Mouse (Mus musculus) layer of hippocampus, adult 11-12 months (tissue): ENCODE results near the gene Csmd2.

ENCODE experiments used
- DNase-seq: peaks from one replicate; pipeline ENCODE4 v3.0.0; 2022; ENCODE audit warnings: low spot score

Csmd2 gene

DNA sequence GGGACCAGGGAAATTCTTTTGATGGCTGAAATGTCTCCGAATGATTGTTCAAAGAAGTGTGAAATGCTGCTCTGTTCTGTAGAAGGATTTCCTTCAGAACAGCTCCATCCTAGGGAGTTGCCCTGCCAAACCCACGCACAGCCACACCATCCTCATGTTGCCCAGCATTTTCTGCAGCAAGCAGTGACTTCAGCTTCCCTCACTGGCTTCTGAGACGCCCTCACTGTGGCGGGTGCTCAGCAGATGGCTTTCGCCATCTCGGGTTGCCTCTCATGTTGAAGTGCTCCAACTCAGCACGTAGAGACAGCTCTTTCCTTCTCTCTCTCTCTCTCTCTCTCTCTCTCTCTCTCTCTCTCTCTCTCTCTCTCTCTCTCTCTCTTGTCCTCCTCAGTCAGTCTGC, 353.7 kb downstream of the Csmd2 start:
- no peak for DNase-seq

GRCm38 (mm10) chr4:128342208-128342607, 354.6 kb downstream of the Csmd2 start:
- DNase-seq = no peak

- DNase-seq = peak; percentile 35
These were observed 371.1 kb downstream of the Csmd2 start for GRCm38 (mm10) chr4:128358751-128359150.

DNA sequence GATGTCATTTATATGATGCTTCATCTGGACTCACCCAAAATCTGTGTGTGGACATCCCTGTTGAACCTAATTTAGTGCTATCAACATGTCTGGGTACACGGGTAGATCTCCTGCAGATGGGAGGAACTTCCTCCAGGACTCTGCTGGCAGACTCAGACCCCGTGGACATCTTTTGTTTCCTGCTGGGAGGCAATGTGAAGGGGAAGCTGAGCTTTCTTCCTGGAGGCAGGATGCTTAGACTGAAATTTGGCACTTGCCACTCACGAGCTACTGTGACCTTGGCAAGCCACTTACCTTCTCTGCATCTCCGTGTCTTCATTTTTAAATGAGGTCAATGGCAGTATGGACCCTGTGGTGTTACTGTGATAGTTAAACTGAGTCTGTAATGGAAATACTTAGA, 378.2 kb downstream of the Csmd2 start:
- no peak for DNase-seq

GRCm38 (mm10) chr4:128368088-128368487, 380.4 kb downstream of the Csmd2 start:
- DNase-seq = no peak

DNA sequence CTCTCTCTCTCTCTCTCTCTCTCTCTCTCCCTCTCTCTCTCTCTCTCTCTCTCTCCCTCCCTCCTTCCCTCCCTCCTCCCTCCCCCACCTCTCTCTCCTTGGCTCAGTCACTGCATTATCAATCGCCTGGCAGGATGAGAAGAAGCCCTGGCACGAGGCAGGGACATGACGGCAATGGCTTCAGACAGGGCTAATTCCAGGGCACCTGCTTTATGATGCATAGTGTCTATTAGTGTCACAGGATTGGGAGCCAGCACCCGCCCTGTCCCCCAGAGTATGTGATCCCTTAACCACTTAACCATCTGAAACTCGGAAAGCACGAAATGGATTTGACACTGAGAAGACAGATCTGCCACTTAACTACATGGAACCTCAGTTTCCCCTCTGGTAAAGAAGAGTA, 384.1 kb downstream of the Csmd2 start:
- DNase-seq = no peak

DNA sequence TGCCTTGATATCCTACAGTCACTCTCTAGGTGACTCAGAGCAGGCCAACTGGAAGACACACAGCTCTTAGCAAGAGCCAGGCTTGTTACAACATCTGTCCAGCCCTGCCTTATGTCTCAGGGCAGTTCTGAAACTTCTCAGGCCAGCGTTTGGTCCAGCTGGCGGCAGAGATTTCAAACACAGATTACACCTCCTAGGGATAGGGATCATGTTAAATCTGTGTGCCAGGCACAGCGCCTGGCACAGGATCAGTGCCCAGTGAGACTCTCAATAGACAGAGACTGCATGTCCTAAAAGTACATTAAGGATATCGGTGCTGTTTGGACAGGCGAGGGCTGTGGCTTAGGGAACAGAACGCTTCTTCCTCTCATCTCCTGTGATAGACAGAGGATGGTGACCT, 385.5 kb downstream of the Csmd2 start:
- no peak for DNase-seq

DNA sequence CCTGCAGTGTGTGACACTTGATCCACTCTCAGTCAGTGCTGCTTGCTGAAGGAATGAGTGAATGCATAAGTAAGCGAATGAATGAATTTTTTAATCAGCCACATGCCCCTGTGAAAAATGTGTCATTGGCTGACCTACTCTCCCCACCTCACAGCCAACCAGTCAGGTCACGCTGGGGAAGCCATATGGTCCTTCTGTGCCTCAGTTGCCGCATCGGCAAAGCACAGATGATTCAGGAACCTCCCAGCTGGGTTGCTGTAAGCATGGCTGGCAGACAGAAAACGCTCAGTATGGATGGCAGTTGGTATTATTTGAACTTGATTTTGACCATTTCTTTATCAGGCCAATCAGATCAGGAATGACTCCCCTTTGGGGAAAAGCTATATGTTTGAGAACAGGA, 386.4 kb downstream of the Csmd2 start:
- no peak for DNase-seq

DNA sequence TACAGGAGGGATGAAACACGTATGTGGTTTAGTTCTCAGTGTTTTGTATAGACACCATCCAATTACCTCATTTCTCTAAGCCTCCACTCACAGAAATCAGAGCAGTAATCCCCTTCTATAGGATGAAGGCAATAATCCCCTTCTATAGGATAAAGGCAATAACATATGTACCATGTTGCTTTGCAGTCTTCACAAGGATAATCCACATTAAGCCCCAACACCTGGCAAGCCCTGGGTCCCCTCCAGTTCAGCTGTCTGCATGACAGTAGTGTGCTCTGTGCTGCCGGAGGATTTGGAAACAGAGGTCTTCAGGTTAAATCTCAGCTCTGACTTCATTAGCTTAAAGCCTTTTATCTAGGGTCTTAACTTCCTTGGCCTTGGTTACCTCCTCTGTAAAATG, 391.3 kb downstream of the Csmd2 start:
- DNase-seq = no peak

GRCm38 (mm10) chr4:128381331-128381730, 393.7 kb downstream of the Csmd2 start:
- no peak for DNase-seq

GRCm38 (mm10) chr4:128383800-128384199, 396.1 kb downstream of the Csmd2 start:
- no peak for DNase-seq

GRCm38 (mm10) chr4:128391484-128391883, 403.8 kb downstream of the Csmd2 start:
- no peak for DNase-seq

DNA sequence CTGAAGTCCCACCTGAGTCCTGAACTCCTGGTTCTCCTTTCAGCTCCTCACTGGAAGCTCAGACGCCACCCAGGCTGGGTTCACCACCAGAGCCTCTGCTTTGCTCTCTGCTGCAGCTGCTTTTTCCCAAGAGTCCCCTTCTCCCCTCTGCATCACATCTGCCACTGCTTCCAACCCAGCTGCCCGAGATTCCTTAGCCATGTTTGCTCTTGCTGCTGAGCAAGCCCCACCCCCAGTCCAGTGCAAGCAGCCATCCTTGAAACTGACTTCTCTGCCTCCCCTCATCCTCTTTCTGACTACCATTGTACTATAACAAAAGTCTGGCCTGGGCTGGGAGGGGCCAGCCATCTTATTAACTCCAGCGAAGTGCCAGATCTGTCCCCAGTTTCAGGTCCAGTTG, 404.6 kb downstream of the Csmd2 start:
- DNase-seq = no peak

DNA sequence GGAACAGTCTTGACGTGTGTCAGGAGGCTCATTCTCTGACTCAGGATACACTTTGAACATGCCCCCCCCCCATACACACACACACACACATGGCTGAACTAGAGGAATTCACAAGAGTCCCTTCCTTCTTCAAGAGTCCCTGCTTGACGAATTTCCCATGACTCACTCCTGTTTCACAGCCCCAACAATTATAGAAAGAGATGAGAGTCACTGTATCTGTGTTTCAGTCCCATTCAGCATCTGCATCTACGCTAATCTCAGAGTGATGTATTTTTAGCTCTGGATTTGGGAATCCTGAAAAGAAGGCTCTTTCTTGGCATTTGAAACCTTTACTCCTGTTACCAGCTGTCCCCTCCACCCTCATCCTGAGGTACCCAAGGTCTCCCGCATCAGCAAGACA, 406.2 kb downstream of the Csmd2 start:
- DNase-seq = no peak

DNA sequence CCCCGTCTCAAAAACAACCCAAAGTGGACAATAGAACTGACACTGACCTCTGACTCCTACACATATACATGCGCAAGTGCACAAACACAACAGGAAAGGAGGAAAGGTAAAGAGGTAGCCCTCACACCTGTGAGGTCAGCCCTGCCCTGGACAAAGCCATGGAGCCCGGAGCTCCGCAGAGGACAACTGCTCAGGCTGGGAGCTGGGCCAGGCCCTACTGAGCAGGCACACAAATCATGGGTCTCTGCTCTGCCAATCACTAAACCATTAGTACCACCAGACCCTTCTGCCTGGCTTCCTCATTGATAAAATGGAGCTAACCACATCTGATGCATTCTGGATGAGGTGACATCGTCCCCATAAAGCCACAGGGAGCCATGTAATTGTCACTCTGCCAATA, 409.0 kb downstream of the Csmd2 start:
- no peak for DNase-seq

- no peak for DNase-seq
These were observed 410.1 kb downstream of the Csmd2 start for GRCm38 (mm10) chr4:128397804-128398203.

DNA sequence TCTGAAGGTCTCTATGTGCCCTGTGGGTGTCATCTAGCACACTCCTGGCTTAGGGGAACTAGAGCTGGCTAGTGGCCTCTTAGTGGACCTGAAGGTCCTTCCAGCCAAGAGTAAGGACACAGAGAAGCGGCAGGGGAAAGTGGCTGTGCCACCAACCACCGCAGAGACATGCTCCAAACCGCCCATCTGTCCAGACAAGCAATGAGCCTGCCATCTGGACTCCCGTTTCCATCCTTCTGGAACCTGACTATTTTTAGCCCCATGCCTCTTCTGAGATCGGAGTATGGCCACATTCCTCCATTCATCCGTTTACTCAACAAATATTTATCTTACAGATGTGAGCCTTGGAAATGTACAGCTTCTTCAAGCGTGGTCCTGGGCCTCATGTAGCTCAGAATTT, 411.3 kb downstream of the Csmd2 start:
- peak; percentile 60 for DNase-seq

DNA sequence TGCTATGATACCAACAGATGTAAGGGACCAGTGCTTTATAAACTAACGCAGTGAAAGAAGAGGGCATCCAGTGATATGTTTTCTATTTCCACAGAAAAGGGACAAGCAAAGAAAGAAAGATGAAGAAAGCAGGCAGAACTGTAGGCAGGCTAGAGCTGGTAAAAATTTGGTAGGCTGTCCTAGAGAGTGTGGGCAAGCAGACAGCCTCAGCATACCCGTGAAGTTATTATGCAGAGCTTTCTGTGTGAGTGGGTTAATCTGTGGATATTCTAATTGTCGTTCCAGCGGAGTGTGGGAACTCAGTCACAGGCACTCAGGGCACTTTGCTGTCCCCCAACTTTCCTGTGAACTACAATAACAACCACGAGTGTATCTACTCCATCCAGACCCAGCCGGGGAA, 412.4 kb downstream of the Csmd2 start:
- DNase-seq = no peak

GRCm38 (mm10) chr4:128401591-128401990, 413.9 kb downstream of the Csmd2 start:
- no peak for DNase-seq

GRCm38 (mm10) chr4:128402706-128403105, 415.0 kb downstream of the Csmd2 start:
- no peak for DNase-seq

GRCm38 (mm10) chr4:128405576-128405975, 417.9 kb downstream of the Csmd2 start:
- DNase-seq = no peak

DNA sequence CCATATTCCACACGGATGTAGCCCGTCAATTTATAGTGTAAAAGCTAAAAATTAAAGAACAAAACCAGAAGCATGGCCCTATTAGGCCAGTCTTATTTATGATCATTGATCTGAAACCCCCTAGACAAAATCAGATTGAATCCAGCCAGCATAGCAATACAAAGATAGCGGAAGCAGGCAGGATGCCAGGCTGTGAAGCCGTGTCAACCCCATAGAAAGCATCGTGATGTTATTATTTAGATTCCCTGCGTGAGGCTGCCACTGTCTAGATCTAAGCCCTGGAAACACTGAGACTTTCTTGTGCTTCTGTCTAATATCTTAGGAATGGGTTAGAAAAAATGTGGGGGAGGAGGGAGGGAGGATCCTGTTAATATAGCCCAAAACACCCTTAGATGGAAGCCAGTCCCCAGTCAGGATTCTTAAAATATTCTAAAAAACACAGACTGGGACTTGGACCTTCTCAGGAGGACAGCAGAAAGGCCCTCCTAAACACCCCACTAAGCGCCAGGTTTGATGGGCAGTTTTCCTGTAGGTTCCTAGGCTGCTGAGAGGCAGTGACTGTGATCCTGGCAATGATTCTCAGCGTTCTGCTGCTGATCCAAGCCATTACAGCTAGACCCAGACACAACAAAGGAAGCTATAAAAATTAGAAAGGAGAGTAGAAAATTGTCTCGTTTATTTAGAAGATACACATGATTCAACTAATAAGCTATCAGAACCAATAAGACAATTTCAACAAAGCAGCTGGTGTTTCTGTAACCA, 419.6 kb downstream of the Csmd2 start:
- DNase-seq = no peak

DNA sequence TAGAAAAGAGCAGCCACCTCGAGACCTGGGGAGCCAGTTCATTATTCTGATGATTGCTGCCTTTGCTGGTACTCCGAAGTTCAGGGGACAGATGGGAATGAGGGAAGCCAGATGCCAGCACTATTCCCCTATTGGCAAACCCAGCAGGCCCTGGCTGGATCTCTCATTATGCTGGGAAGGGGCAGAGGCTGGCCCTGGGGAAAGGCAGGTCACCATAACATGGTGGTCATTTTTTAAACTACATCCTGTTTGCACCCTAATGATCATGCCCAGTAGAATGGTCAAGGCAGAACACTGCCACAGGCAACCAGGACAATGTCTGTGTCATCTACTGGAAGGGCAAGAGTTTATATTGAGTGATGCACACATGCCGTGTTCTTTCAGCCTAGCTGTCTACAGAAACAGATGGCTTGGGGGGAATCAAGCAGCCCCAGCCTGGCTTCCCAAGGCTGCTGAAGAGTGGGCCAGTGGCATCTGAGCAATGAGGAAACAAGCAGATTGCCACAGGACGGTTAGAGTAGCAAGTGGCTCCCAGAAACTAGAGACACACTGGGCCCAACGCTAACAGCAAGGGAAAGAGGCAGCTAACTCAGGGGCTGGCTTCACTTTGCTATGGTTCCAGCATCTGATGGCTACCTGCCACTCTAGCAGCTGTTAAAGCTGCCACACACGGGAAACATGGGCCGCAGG, 424.4 kb downstream of the Csmd2 start:
- peak; percentile 59 for DNase-seq

DNA sequence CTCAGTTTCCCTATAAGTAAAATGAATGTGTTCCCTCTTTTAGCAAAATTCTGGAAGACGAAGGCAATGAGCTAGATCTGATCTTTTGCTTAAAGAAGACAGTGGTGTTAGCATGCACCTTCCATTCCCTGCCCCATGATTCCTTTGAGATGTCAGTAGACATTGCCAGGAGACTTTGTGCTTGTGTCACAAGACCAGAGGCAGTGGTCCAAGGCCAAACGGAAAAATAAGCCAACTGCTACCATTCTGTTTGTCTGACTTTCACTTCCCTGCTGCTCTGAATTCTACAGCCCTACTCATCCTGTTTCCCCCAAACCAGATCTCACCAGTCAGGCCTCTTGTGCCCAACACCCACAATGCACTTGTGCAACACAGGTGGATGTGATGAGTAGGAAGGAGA, 427.1 kb downstream of the Csmd2 start:
- no peak for DNase-seq
